Mouse (Mus musculus): ENCODE data around the gene Psmg4. TPM values are rescaled to one million over a fixed set of nuclear protein-coding genes. Genes with fewer than 3 reads are reported as not detected.
A peak's percentile ranks its signal among the peaks of the same experiment; 100 is the strongest.

Psmg4 gene
- polyA plus RNA-seq, 1 experiment from 2014 or later: 74.1 TPM

GRCm38 (mm10) chr13:34174025-34174424, 11.3 kb downstream of the Psmg4 start:
- Histone ChIP-seq H3K4me2 (ENCODE audit: low read depth, low read length) (no peak overlapping the region), H3K27ac (ENCODE audit: low read length) (no peak overlapping the region), H3K4me3 (ENCODE audit: low read length) (no peak overlapping the region), H3K27me3 (ENCODE audit: control insufficient read depth, insufficient read depth, low read length) (no peaks in the 10 kb centered on the region), H3K36me3 (ENCODE audit: control insufficient read depth, insufficient read depth) (no peaks in the 10 kb centered on the region), H3K4me1 (ENCODE audit: control insufficient read depth, insufficient read depth, low read length) (no peaks in the 10 kb centered on the region), H3K9me3 (replicated peaks; ENCODE audit: control insufficient read depth, low read length) (no peaks in the 10 kb centered on the region), H3K9ac (ENCODE audit: low read length) (no peak overlapping the region)
- ATAC-seq (replicated peaks; ENCODE audit: extremely low read depth, insufficient read depth, low FRiP score): no peak
- 88% methylated on average over 6 of the region's 6 CpGs for WGBS

- no peak overlapping the region for H3K9ac ChIP-seq (ENCODE audit: low read length)
- no peaks in the 10 kb centered on the region for H3K27me3 ChIP-seq (ENCODE audit: control insufficient read depth, insufficient read depth, low read length)
- no peak overlapping the region for H3K27ac ChIP-seq (ENCODE audit: low read length)
- no peak overlapping the region for H3K4me2 ChIP-seq (ENCODE audit: low read depth, low read length)
- no peaks in the 10 kb centered on the region for H3K4me1 ChIP-seq (ENCODE audit: control insufficient read depth, insufficient read depth, low read length)
- H3K36me3 ChIP-seq (ENCODE audit: control insufficient read depth, insufficient read depth): peaks cover 4% of the 10 kb centered on the region; the same call in 1 of the 2 replicates
- no peak overlapping the region for H3K4me3 ChIP-seq (ENCODE audit: low read length)
- H3K9me3 ChIP-seq (replicated peaks; ENCODE audit: control insufficient read depth, low read length): no peaks in the 10 kb centered on the region
- whole genome bisulfite sequencing: 83% methylated on average over 5 of the region's 5 CpGs
- no peak for ATAC-seq (replicated peaks; ENCODE audit: extremely low read depth, insufficient read depth, low FRiP score)
These were observed 18.9 kb downstream of the Psmg4 start for GRCm38 (mm10) chr13:34181624-34182023.

GRCm38 (mm10) chr13:34185371-34185770, 22.6 kb downstream of the Psmg4 start:
- ATAC-seq (replicated peaks; ENCODE audit: extremely low read depth, insufficient read depth, low FRiP score): no peak
- Histone ChIP-seq H3K4me1 (ENCODE audit: control insufficient read depth, insufficient read depth, low read length) (peaks cover 2% of the 10 kb centered on the region; the same call in 1 of the 2 replicates), H3K36me3 (ENCODE audit: control insufficient read depth, insufficient read depth) (0 out of 2 replicates have a peak, but pooled peaks cover 4% of the 10 kb centered on the region), H3K9ac (ENCODE audit: low read length) (no peak overlapping the region), H3K4me3 (ENCODE audit: low read length) (no peak overlapping the region), H3K27me3 (ENCODE audit: control insufficient read depth, insufficient read depth, low read length) (no peaks in the 10 kb centered on the region), H3K27ac (ENCODE audit: low read length) (no peak overlapping the region), H3K4me2 (ENCODE audit: low read depth, low read length) (no peak overlapping the region), H3K9me3 (replicated peaks; ENCODE audit: control insufficient read depth, low read length) (no peaks in the 10 kb centered on the region)
- WGBS: 81% methylated on average over 2 of the region's 2 CpGs

- no peaks in the 10 kb centered on the region for H3K9me3 ChIP-seq (replicated peaks; ENCODE audit: control insufficient read depth, low read length)
- no peak overlapping the region for H3K27ac ChIP-seq (ENCODE audit: low read length)
- H3K27me3 ChIP-seq (ENCODE audit: control insufficient read depth, insufficient read depth, low read length): no peaks in the 10 kb centered on the region
- ATAC-seq (replicated peaks; ENCODE audit: extremely low read depth, insufficient read depth, low FRiP score): peak; percentile 82
- 0 out of 2 replicates have a peak, but pooled peaks cover under 1% of the 10 kb centered on the region for H3K36me3 ChIP-seq (ENCODE audit: control insufficient read depth, insufficient read depth)
- H3K9ac ChIP-seq (ENCODE audit: low read length): no peak overlapping the region
- WGBS: 11% methylated on average over 5 of the region's 5 CpGs
- H3K4me3 ChIP-seq (ENCODE audit: low read length): no peak overlapping the region
- H3K4me2 ChIP-seq (ENCODE audit: low read depth, low read length): peak overlapping the region; percentile 45
- H3K4me1 ChIP-seq (ENCODE audit: control insufficient read depth, insufficient read depth, low read length): peaks cover 3% of the 10 kb centered on the region
These were observed 24.8 kb downstream of the Psmg4 start for GRCm38 (mm10) chr13:34187571-34187970.

GRCm38 (mm10) chr13:34192414-34193191, 29.8 kb downstream of the Psmg4 start:
- Histone ChIP-seq H3K4me1 (ENCODE audit: control insufficient read depth, insufficient read depth, low read length) (peaks cover 10% of the 10 kb centered on the region), H3K4me2 (ENCODE audit: low read depth, low read length) (no peak overlapping the region), H3K9ac (ENCODE audit: low read length) (no peak overlapping the region), H3K27ac (ENCODE audit: low read length) (no peak overlapping the region; the same call in 1 of the 2 replicates), H3K4me3 (ENCODE audit: low read length) (no peak overlapping the region), H3K36me3 (ENCODE audit: control insufficient read depth, insufficient read depth) (peaks cover 5% of the 10 kb centered on the region; the same call in 1 of the 2 replicates), H3K9me3 (replicated peaks; ENCODE audit: control insufficient read depth, low read length) (no peaks in the 10 kb centered on the region), H3K27me3 (ENCODE audit: control insufficient read depth, insufficient read depth, low read length) (no peaks in the 10 kb centered on the region)
- 51% methylated on average over 8 of the region's 8 CpGs for WGBS
- ATAC-seq (replicated peaks; ENCODE audit: extremely low read depth, insufficient read depth, low FRiP score): peak; percentile 64

- 66% methylated on average over 8 of the region's 8 CpGs for WGBS
- Histone ChIP-seq H3K27me3 (ENCODE audit: control insufficient read depth, insufficient read depth, low read length) (no peaks in the 10 kb centered on the region), H3K4me2 (ENCODE audit: low read depth, low read length) (no peak overlapping the region), H3K36me3 (ENCODE audit: control insufficient read depth, insufficient read depth) (peaks cover 5% of the 10 kb centered on the region; the same call in 1 of the 2 replicates), H3K27ac (ENCODE audit: low read length) (no peak overlapping the region), H3K9ac (ENCODE audit: low read length) (no peak overlapping the region), H3K4me1 (ENCODE audit: control insufficient read depth, insufficient read depth, low read length) (peaks cover 9% of the 10 kb centered on the region), H3K4me3 (ENCODE audit: low read length) (no peak overlapping the region), H3K9me3 (replicated peaks; ENCODE audit: control insufficient read depth, low read length) (no peaks in the 10 kb centered on the region)
- ATAC-seq (replicated peaks; ENCODE audit: extremely low read depth, insufficient read depth, low FRiP score): no peak
These were observed 30.6 kb downstream of the Psmg4 start for GRCm38 (mm10) chr13:34193384-34193783.

GRCm38 (mm10) chr13:34195676-34196075, 32.9 kb downstream of the Psmg4 start:
- H3K9me3 ChIP-seq (replicated peaks; ENCODE audit: control insufficient read depth, low read length): no peaks in the 10 kb centered on the region
- H3K9ac ChIP-seq (ENCODE audit: low read length): no peak overlapping the region
- ATAC-seq (replicated peaks; ENCODE audit: extremely low read depth, insufficient read depth, low FRiP score): no peak
- no peak overlapping the region for H3K4me2 ChIP-seq (ENCODE audit: low read depth, low read length)
- WGBS: 85% methylated on average over 1 of the region's 1 CpGs
- no peak overlapping the region for H3K27ac ChIP-seq (ENCODE audit: low read length)
- H3K4me3 ChIP-seq (ENCODE audit: low read length): no peak overlapping the region
- no peaks in the 10 kb centered on the region for H3K27me3 ChIP-seq (ENCODE audit: control insufficient read depth, insufficient read depth, low read length)
- peaks cover 5% of the 10 kb centered on the region; the same call in 1 of the 2 replicates for H3K36me3 ChIP-seq (ENCODE audit: control insufficient read depth, insufficient read depth)
- H3K4me1 ChIP-seq (ENCODE audit: control insufficient read depth, insufficient read depth, low read length): peaks cover 9% of the 10 kb centered on the region

- no peaks in the 10 kb centered on the region for H3K9me3 ChIP-seq (replicated peaks; ENCODE audit: control insufficient read depth, low read length)
- H3K27ac ChIP-seq (ENCODE audit: low read length): no peak overlapping the region
- no peak overlapping the region for H3K4me2 ChIP-seq (ENCODE audit: low read depth, low read length)
- H3K9ac ChIP-seq (ENCODE audit: low read length): no peak overlapping the region
- no peaks in the 10 kb centered on the region for H3K27me3 ChIP-seq (ENCODE audit: control insufficient read depth, insufficient read depth, low read length)
- 82% methylated on average over 3 of the region's 3 CpGs for WGBS
- no peaks in the 10 kb centered on the region for H3K36me3 ChIP-seq (ENCODE audit: control insufficient read depth, insufficient read depth)
- no peak overlapping the region for H3K4me3 ChIP-seq (ENCODE audit: low read length)
- no peak for ATAC-seq (replicated peaks; ENCODE audit: extremely low read depth, insufficient read depth, low FRiP score)
- H3K4me1 ChIP-seq (ENCODE audit: control insufficient read depth, insufficient read depth, low read length): no peaks in the 10 kb centered on the region
These were observed 42.5 kb downstream of the Psmg4 start for GRCm38 (mm10) chr13:34205216-34205615.

- H3K27ac ChIP-seq (ENCODE audit: low read length): no peak overlapping the region
These were observed 45.1 kb downstream of the Psmg4 start for GRCm38 (mm10) chr13:34207714-34208470.

More at GRCm38 (mm10) chr13:34207714-34208470, 45.1 kb downstream of the Psmg4 start:
- no peaks in the 10 kb centered on the region for H3K4me1 ChIP-seq (ENCODE audit: control insufficient read depth, insufficient read depth, low read length)
- no peak overlapping the region for H3K9ac ChIP-seq (ENCODE audit: low read length)
- H3K9me3 ChIP-seq (replicated peaks; ENCODE audit: control insufficient read depth, low read length): no peaks in the 10 kb centered on the region
- no peak for ATAC-seq (replicated peaks; ENCODE audit: extremely low read depth, insufficient read depth, low FRiP score)
- H3K27me3 ChIP-seq (ENCODE audit: control insufficient read depth, insufficient read depth, low read length): no peaks in the 10 kb centered on the region
- H3K4me2 ChIP-seq (ENCODE audit: low read depth, low read length): no peak overlapping the region
- H3K4me3 ChIP-seq (ENCODE audit: low read length): no peak overlapping the region
- no peaks in the 10 kb centered on the region for H3K36me3 ChIP-seq (ENCODE audit: control insufficient read depth, insufficient read depth)
- WGBS: 73% methylated on average over 6 of the region's 6 CpGs
